Mouse (Mus musculus) spleen, adult 18-20 months (tissue): ENCODE measurements around the gene Slc34a1.

Experiments
- DNase-seq, 2 experiments: peaks; one replicate each; pipeline ENCODE4 v3.0.0; 2022; ENCODE audit warnings: mixed read lengths in 2 of 2

Slc34a1 gene

GRCm38 (mm10) chr13:55444286-55444936, 46.4 kb downstream of the Slc34a1 start:
- DNase-seq = peak in 1 of 2 experiments; percentile 88

- peak; percentile 96 to 99 for DNase-seq
Observed at GRCm38 (mm10) chr13:55444937-55445315, 46.9 kb downstream of the Slc34a1 start, which contains the start of gene Grk6. TSS of gene Grk6 (plus strand) at chr13:55445072.

- peak; percentile 43 to 59 for DNase-seq
Observed at GRCm38 (mm10) chr13:55445361-55446091, 47.5 kb downstream of the Slc34a1 start.

- no peak for DNase-seq
Observed at GRCm38 (mm10) chr13:55446483-55447105, 48.6 kb downstream of the Slc34a1 start.

DNA sequence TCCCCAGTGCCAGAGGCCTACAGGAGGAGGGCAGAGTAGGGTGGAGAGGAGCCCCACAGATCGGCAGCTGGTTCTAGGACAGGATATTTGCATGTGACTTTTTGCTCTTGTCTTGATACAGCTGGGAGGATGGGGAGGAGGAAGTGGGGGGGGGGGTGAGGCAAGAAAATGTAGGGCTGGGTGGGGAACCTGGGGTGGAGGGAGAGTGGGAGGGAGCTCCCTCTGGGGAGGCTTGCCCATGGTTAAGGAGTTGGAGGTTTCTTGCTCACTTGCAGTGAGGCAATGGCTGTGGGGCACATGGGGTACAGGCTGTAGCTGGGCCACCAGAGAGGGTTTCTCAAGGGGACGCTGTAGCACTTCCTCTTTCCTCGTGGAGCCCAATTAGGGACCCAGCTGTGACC, 49.6 kb downstream of the Slc34a1 start:
- peak; percentile 62 to 68 for DNase-seq

DNA sequence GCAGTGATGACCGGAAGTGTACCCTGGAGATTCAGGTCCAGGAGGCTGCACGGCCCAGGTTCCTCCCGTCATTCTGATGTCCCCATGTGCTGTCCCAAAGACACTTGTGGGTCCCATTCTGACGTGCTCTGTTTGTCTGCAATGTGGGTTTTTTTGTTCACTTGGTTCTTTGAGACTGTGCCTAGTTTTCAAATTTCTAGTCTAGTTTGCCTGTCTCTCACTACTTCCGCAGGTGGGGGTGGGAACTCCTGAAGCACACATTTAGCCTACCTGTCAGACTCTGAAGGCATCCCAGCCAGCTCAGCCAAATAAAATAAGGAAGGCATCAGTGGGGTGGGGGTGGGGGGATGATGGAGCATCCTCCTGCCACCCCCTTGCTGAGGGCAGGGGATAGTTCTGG, 50.1 kb downstream of the Slc34a1 start:
- no peak for DNase-seq

DNA sequence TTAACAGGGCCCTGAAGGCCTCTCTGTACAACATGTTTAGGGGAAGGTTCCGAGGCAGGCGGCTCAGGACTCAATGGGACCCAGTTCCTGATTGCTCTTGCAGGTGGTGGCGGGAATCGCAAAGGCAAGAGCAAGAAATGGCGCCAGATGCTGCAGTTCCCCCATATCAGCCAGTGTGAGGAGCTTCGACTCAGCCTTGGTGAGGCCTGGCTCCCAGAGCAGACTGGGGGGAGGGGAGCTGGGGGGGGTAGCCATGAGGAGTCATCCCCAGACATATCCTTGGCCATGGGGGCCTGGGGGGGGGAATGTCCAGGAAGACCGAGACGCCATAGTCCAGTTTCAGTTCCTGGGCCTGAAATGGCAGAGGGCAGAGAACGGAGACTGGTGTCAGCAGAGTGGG, 51.2 kb downstream of the Slc34a1 start:
- DNase-seq = no peak

DNA sequence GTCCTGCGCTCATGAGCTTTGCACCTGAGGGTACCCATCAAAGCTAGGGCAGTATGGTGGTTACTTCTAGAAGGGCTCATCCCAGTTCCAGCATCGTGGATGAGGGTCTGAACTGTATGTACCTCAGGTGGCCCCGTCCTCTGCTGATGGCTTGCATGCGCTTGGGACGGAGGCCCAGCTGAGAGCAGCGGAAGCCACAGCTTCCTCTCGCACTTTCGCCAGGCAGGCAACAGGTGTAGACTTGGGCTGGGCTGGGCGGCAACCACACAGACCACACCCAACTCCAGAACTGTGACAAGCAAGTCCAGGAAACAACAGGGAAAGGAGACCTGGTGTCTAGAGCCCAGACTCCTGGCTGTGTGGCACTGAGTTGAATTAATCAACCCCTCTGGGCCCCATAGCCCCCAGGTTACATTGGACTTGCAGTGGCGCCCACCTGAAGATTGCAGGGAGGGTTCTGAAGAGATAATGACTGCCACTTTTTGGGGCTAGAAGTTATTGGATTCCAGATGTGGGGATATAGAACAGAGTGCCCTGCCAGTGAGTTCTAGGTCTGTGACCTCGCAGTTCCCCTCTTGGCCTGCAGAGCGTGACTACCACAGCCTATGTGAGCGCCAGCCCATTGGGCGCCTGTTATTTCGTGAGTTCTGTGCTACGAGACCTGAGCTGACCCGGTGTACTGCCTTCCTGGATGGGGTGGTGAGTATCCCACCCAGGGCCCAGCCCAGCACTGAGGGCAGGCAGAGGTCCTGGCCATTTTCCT, 51.9 kb downstream of the Slc34a1 start:
- peak; percentile 76 to 77 for DNase-seq

- no peak for DNase-seq
Observed at GRCm38 (mm10) chr13:55450511-55450980, 52.6 kb downstream of the Slc34a1 start.

DNA sequence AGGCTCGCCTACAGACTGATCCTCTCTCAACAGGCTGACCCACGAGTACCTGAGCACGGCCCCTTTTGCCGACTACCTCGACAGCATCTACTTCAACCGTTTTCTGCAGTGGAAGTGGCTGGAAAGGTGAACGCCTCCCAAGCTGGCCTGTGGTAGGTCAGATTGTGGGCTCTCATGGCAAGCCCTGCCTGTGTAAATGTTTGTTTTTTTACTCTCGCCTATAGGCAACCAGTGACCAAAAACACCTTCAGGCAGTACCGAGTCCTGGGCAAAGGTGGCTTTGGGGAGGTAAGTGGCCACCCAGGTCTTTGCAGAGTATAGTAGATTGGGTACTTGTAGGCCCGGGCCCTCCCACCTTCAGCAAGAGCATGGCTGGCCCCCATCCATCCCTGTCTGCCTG, 53.3 kb downstream of the Slc34a1 start:
- DNase-seq = no peak

GRCm38 (mm10) chr13:55451785-55452549, 54.0 kb downstream of the Slc34a1 start:
- DNase-seq = no peak

DNA sequence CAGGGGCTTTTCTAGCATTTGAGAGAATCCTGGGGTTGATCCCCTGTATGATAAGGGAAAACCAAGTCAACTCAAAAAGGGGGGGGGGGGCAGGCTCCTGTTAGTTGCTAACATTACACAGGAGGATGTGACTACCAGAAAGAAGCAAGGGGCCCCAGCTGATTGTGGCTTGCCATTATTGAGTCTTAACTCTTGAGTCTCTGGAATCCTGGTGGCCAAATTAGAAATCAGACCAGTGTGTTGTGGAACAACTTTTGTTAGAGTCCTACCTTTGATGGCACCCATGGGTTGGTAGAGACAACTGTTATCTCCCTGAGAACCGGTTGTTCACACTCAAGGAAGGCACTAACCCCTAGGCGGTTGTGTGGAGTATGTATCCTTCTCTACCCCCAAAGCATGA, 65.0 kb downstream of the Slc34a1 start:
- DNase-seq = no peak

DNA sequence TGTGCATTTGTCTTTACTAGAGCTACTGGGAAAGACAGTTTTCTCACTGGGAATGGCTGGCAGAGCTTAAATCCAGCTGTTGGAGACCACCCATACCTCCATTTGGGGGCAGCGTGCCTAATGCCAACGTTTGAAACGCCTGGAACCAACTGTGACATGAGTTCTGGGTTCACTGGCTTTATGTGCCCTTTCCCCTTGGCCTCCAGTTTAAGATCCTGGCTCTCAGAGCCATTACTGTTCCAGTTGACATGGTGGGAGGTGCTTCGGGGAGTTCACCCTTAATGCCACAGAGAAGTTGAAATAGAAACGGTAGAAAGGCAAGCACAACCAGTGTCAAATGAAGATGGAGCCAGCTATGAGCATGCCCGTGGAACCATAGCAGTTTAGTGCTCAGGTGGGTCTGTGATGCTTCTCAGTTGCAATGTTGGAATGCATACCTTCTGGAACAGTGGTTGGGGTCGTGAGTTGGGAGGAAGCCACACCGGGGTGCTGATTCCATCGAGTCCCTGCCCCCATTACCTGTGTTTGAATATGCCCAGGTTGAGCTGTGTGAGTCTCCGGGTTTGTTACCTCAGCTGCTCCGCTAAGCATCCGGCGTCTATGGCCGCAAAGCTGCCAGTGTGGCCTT, 65.5 kb downstream of the Slc34a1 start:
- peak in 1 of 2 experiments; percentile 52 for DNase-seq

DNA sequence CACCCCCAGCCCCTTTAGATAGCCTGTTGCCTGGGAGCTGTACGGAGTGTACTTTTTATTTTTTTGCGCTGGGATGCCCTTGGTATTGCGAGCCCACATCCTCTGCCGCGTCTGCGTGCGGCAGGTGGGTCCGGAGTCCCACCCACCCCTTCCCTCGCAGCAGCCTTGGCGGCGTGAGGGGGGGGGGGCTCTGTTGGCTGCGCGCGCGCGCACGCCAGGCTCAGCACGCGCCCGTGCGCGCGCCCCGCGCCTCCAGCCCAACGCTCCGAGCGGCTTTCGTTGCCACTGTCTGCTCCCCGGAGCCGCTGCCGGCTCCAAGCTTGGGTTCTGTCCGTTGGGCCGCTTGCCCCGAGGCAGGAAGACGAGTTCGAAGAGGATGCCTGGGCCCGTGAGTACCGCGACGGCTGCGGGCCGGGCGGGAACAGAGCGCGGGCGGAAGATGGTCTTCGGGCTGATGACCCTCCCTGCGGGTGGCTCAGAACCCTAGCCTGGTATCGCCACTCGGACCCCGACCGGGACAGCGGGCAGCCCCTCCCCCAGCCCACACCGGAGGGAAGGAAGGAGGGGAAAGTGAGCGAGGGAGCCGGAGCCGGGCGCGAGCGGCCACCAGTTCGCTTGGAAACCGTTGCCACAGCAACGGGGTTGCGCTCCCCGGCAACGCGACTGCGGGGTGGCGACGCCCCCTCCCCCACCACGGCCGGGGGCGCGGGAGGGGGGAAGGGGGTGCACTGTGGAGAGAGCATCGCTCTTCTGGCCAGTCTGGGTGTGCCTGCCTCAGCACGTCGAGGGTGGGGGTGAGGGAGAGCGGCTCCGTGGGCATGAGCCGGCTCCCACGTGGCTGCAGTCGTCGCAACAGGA, 66.3 kb downstream of the Slc34a1 start, which contains the start of gene Prr7:
Gene Prr7, plus strand, starts transcription at position 241 of the 858 bp plus-strand sequence.
- peak; percentile 55 to 63 for DNase-seq

DNA sequence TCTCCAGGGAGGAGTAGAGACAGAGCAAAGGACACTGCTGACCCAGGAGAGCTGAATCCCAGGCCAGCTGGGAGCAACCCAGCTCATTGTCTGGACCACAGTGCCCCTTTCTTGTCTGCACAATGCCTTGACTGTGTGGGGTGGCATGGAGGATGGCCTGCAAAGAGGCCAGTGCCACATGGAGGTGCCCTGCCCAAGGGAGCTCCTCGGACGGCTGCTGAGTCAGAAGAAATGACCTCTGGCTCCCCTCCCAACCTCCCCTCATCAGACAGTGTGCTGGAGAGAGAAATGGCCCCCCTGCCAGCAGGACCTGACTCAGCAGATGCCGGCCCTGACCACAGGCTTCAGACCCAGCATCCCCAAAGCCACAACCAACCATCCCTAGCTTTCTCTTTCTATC, 67.2 kb downstream of the Slc34a1 start:
- no peak for DNase-seq
